Mouse (Mus musculus): ENCODE results near the gene Olfr857. TPM values are rescaled to one million over a fixed set of nuclear protein-coding genes. Genes with fewer than 3 reads are reported as not detected.

The Olfr857 gene
- polyA plus RNA-seq (2017; shearing (Covaris generic)), result not detected

DNA sequence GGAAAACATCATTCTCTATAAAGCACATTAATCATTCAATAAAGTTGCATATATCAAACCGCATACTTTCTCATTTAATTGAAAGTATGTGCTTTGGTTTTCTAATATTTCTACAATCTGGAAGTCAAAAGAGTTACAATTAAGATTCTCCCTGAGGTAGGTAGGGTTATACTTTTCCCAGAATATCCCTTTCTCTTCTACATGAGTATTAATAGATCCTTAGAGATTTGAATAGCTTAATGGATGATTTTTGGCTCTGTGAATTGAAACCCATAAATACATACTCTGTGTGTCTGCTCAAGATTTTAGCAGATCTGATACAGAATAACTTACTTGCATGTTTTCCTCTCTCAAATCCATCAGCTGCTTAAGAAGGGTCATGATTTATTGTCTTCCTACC is at the start of gene Olfr857:
Gene Olfr857 (plus strand): TSS at position 301 of the 400 bp plus-strand sequence.

Other genes starting within 250 kb of the Olfr857 start
- not detected for gene Olfr850, start 231.2 kb upstream of the Olfr857 start, polyA plus RNA-seq (2017; shearing (Covaris generic))
- not detected for gene Olfr851, start 216.1 kb upstream of the Olfr857 start, polyA plus RNA-seq (2017; shearing (Covaris generic))
- gene Olfr853, start 168.4 kb upstream of the Olfr857 start, polyA plus RNA-seq (2017; shearing (Covaris generic)), result not detected
- gene Olfr854, start 142.1 kb upstream of the Olfr857 start, polyA plus RNA-seq (2017; shearing (Covaris generic)), result not detected
- not detected for gene Olfr855, start 126.8 kb upstream of the Olfr857 start, polyA plus RNA-seq (2017; shearing (Covaris generic))
- 20.1 TPM for gene Zfp317, start 87.3 kb upstream of the Olfr857 start, polyA plus RNA-seq (2017; shearing (Covaris generic))
- not detected for gene Olfr58, start 70.8 kb downstream of the Olfr857 start, polyA plus RNA-seq (2017; shearing (Covaris generic))
- 0.26 TPM for gene Olfr859, start 95.5 kb downstream of the Olfr857 start, polyA plus RNA-seq (2017; shearing (Covaris generic))
- 0.20 TPM for gene Olfr860, start 140.3 kb downstream of the Olfr857 start, polyA plus RNA-seq (2017; shearing (Covaris generic))
- 0.34 TPM for gene Olfr862, start 178.6 kb downstream of the Olfr857 start, polyA plus RNA-seq (2017; shearing (Covaris generic))
- gene Olfr77, start 207.4 kb downstream of the Olfr857 start, polyA plus RNA-seq (2017; shearing (Covaris generic)), result 1.5 TPM

Data from naive thymus-derived CD4-positive, alpha-beta T cell, adult 5 months (primary cell).